Mouse (Mus musculus): Measurements from ENCODE around the gene Pwwp2b.

The Pwwp2b gene

GRCm38 (mm10) chr7:139288540-139288939, 40.3 kb downstream of the Pwwp2b start:
- DNase-seq (ENCODE audit: low read depth, low spot score): no peak

GRCm38 (mm10) chr7:139293350-139293749, 45.1 kb downstream of the Pwwp2b start:
- H3K36me3 ChIP-seq (ENCODE audit: control insufficient read depth, insufficient read depth, low read length, poor library complexity, severe bottlenecking): no peaks in the 10 kb centered on the region
- no peaks in the 10 kb centered on the region for H3K27me3 ChIP-seq (ENCODE audit: control insufficient read depth, insufficient read depth, low read length, poor library complexity, severe bottlenecking)
- DNase-seq (ENCODE audit: low read depth, low spot score): no peak

More at GRCm38 (mm10) chr7:139288540-139288939, 40.3 kb downstream of the Pwwp2b start:
- H3K36me3 ChIP-seq (ENCODE audit: control insufficient read depth, insufficient read depth, low read length, poor library complexity, severe bottlenecking): no peaks in the 10 kb centered on the region
- H3K27me3 ChIP-seq (ENCODE audit: control insufficient read depth, insufficient read depth, low read length, poor library complexity, severe bottlenecking): no peaks in the 10 kb centered on the region

GRCm38 (mm10) chr7:139294076-139294475, 45.8 kb downstream of the Pwwp2b start:
- no peaks in the 10 kb centered on the region for H3K36me3 ChIP-seq (ENCODE audit: control insufficient read depth, insufficient read depth, low read length, poor library complexity, severe bottlenecking)
- no peak for DNase-seq (ENCODE audit: low read depth, low spot score)
- H3K27me3 ChIP-seq (ENCODE audit: control insufficient read depth, insufficient read depth, low read length, poor library complexity, severe bottlenecking): no peaks in the 10 kb centered on the region

GRCm38 (mm10) chr7:139295653-139296052, 47.4 kb downstream of the Pwwp2b start:
- no peaks in the 10 kb centered on the region for H3K36me3 ChIP-seq (ENCODE audit: control insufficient read depth, insufficient read depth, low read length, poor library complexity, severe bottlenecking)
- DNase-seq (ENCODE audit: low read depth, low spot score): peak; percentile 19

GRCm38 (mm10) chr7:139296552-139297100, 48.3 kb downstream of the Pwwp2b start:
- DNase-seq (ENCODE audit: low read depth, low spot score): no peak
- Histone ChIP-seq H3K27me3 (ENCODE audit: control insufficient read depth, insufficient read depth, low read length, poor library complexity, severe bottlenecking) (no peaks in the 10 kb centered on the region), H3K36me3 (ENCODE audit: control insufficient read depth, insufficient read depth, low read length, poor library complexity, severe bottlenecking) (no peaks in the 10 kb centered on the region)

More at GRCm38 (mm10) chr7:139295653-139296052, 47.4 kb downstream of the Pwwp2b start:
- no peaks in the 10 kb centered on the region for H3K27me3 ChIP-seq (ENCODE audit: control insufficient read depth, insufficient read depth, low read length, poor library complexity, severe bottlenecking)

- H3K36me3 ChIP-seq (ENCODE audit: control insufficient read depth, insufficient read depth, low read length, poor library complexity, severe bottlenecking): no peaks in the 10 kb centered on the region
These were observed 50.2 kb downstream of the Pwwp2b start for GRCm38 (mm10) chr7:139298446-139298845.

GRCm38 (mm10) chr7:139299424-139299823, 51.1 kb downstream of the Pwwp2b start:
- peak; percentile 62 for DNase-seq (ENCODE audit: low read depth, low spot score)

More at GRCm38 (mm10) chr7:139298446-139298845, 50.2 kb downstream of the Pwwp2b start:
- DNase-seq (ENCODE audit: low read depth, low spot score): no peak
- H3K27me3 ChIP-seq (ENCODE audit: control insufficient read depth, insufficient read depth, low read length, poor library complexity, severe bottlenecking): no peaks in the 10 kb centered on the region

GRCm38 (mm10) chr7:139300423-139300822, 52.1 kb downstream of the Pwwp2b start:
- no peaks in the 10 kb centered on the region for H3K27me3 ChIP-seq (ENCODE audit: control insufficient read depth, insufficient read depth, low read length, poor library complexity, severe bottlenecking)
- DNase-seq (ENCODE audit: low read depth, low spot score): no peak
- H3K36me3 ChIP-seq (ENCODE audit: control insufficient read depth, insufficient read depth, low read length, poor library complexity, severe bottlenecking): no peaks in the 10 kb centered on the region

More at GRCm38 (mm10) chr7:139299424-139299823, 51.1 kb downstream of the Pwwp2b start:
- H3K27me3 ChIP-seq (ENCODE audit: control insufficient read depth, insufficient read depth, low read length, poor library complexity, severe bottlenecking): no peaks in the 10 kb centered on the region
- no peaks in the 10 kb centered on the region for H3K36me3 ChIP-seq (ENCODE audit: control insufficient read depth, insufficient read depth, low read length, poor library complexity, severe bottlenecking)

- no peak for DNase-seq (ENCODE audit: low read depth, low spot score)
These were observed 53.2 kb downstream of the Pwwp2b start for GRCm38 (mm10) chr7:139301505-139301904.

GRCm38 (mm10) chr7:139302314-139302713, 54.0 kb downstream of the Pwwp2b start:
- Histone ChIP-seq H3K27me3 (ENCODE audit: control insufficient read depth, insufficient read depth, low read length, poor library complexity, severe bottlenecking) (no peaks in the 10 kb centered on the region), H3K36me3 (ENCODE audit: control insufficient read depth, insufficient read depth, low read length, poor library complexity, severe bottlenecking) (no peaks in the 10 kb centered on the region)
- DNase-seq (ENCODE audit: low read depth, low spot score): no peak

More at GRCm38 (mm10) chr7:139301505-139301904, 53.2 kb downstream of the Pwwp2b start:
- no peaks in the 10 kb centered on the region for H3K36me3 ChIP-seq (ENCODE audit: control insufficient read depth, insufficient read depth, low read length, poor library complexity, severe bottlenecking)
- H3K27me3 ChIP-seq (ENCODE audit: control insufficient read depth, insufficient read depth, low read length, poor library complexity, severe bottlenecking): no peaks in the 10 kb centered on the region

- no peaks in the 10 kb centered on the region for H3K27me3 ChIP-seq (ENCODE audit: control insufficient read depth, insufficient read depth, low read length, poor library complexity, severe bottlenecking)
- no peaks in the 10 kb centered on the region for H3K36me3 ChIP-seq (ENCODE audit: control insufficient read depth, insufficient read depth, low read length, poor library complexity, severe bottlenecking)
- peak; percentile 87 for DNase-seq (ENCODE audit: low read depth, low spot score)
These were observed 55.2 kb downstream of the Pwwp2b start for GRCm38 (mm10) chr7:139303280-139304011.

- no peaks in the 10 kb centered on the region for H3K27me3 ChIP-seq (ENCODE audit: control insufficient read depth, insufficient read depth, low read length, poor library complexity, severe bottlenecking)
- H3K36me3 ChIP-seq (ENCODE audit: control insufficient read depth, insufficient read depth, low read length, poor library complexity, severe bottlenecking): no peaks in the 10 kb centered on the region
- DNase-seq (ENCODE audit: low read depth, low spot score): no peak
These were observed 56.0 kb downstream of the Pwwp2b start for GRCm38 (mm10) chr7:139304322-139304721.

GRCm38 (mm10) chr7:139307056-139307455, 58.8 kb downstream of the Pwwp2b start:
- Histone ChIP-seq H3K36me3 (ENCODE audit: control insufficient read depth, insufficient read depth, low read length, poor library complexity, severe bottlenecking) (no peaks in the 10 kb centered on the region), H3K27me3 (ENCODE audit: control insufficient read depth, insufficient read depth, low read length, poor library complexity, severe bottlenecking) (no peaks in the 10 kb centered on the region)
- DNase-seq (ENCODE audit: low read depth, low spot score): no peak

GRCm38 (mm10) chr7:139308140-139308895, 60.0 kb downstream of the Pwwp2b start:
- no peak for DNase-seq (ENCODE audit: low read depth, low spot score)
- no peaks in the 10 kb centered on the region for H3K27me3 ChIP-seq (ENCODE audit: control insufficient read depth, insufficient read depth, low read length, poor library complexity, severe bottlenecking)
- H3K36me3 ChIP-seq (ENCODE audit: control insufficient read depth, insufficient read depth, low read length, poor library complexity, severe bottlenecking): no peaks in the 10 kb centered on the region

- Histone ChIP-seq H3K27me3 (ENCODE audit: control insufficient read depth, insufficient read depth, low read length, poor library complexity, severe bottlenecking) (no peaks in the 10 kb centered on the region), H3K36me3 (ENCODE audit: control insufficient read depth, insufficient read depth, low read length, poor library complexity, severe bottlenecking) (no peaks in the 10 kb centered on the region)
- no peak for DNase-seq (ENCODE audit: low read depth, low spot score)
These were observed 60.8 kb downstream of the Pwwp2b start for GRCm38 (mm10) chr7:139309106-139309505.
